Mouse (Mus musculus) testis, adult 10 weeks (tissue): Measurements from ENCODE around the gene Creb5. TPM values are rescaled to one million over a fixed set of nuclear protein-coding genes. Genes with fewer than 3 reads are reported as not detected.

Source experiments
- polyA plus RNA-seq: library from polyadenylated mRNA; stranded (reverse); fragments of 350-450 nt; fragmentation: Illumina TruSeq; extraction: RNeasy Lipid Tissue Mini Kit (QIAGEN cat#74804); gene quantifications from one replicate; pipeline ENCODE4 v1.2.3, GENCODE M21; 2014; ENCODE audit warnings: low read depth, low replicate concordance

The Creb5 gene
- polyA plus RNA-seq, result 0.18 TPM

GRCm38 (mm10) chr6:53287038-53287561 is at the start of gene Creb5:
Gene Creb5, plus strand, starts transcription at chr6:53287270.

Other genes starting within 250 kb of the Creb5 start
- 34.9 TPM for gene Jazf1, start 218.6 kb upstream of the Creb5 start, polyA plus RNA-seq